1 mouse cellular context compared by ENCODE assay signal in genomic region chr3:58518962-58519361, GRCm38 (mm10).
TF ChIP-seq lines count a peak whose summit lies in the region.

No protein-coding gene starts in this region.

TF ChIP-seq in CH12.LX, 34 proteins besides CTCF, POLR2A, EP300 and RAD21 (continued from another document):
- TF ChIP-seq SMC3 (IDR thresholded peaks at IDR 0.05; ENCODE audit: low read depth, low read length) (no peak), BHLHE40 (IDR thresholded peaks at IDR 0.05; ENCODE audit: low read depth, low read length) (peak; percentile 28; the same call in 1 of the 2 replicates), HCFC1 (IDR thresholded peaks at IDR 0.05; ENCODE audit: low read depth, low read length) (no peak), JUN (IDR thresholded peaks at IDR 0.05; ENCODE audit: insufficient read depth, low read depth, low read length) (no peak), TCF12 (IDR thresholded peaks at IDR 0.05; ENCODE audit: low read depth, low read length) (no peak), UBTF (IDR thresholded peaks at IDR 0.05; ENCODE audit: low read depth, low read length) (no peak), ZC3H11A (IDR thresholded peaks at IDR 0.05; ENCODE audit: low read depth, low read length) (no peak), MXI1 (IDR thresholded peaks at IDR 0.05; ENCODE audit: low read depth, low read length) (peak; percentile 48; the same call in 1 of the 2 replicates), CHD2 (IDR thresholded peaks at IDR 0.05; ENCODE audit: low read length) (peak; percentile 26; the same call in 1 of the 2 replicates), POLR2AphosphoS2 (IDR thresholded peaks at IDR 0.05; ENCODE audit: low read depth, low read length) (peak; percentile 19), NRF1 (IDR thresholded peaks at IDR 0.05; ENCODE audit: low read depth, low read length) (no peak), ETS1 (conservative IDR thresholded peaks at IDR 0.05; ENCODE audit: low read depth, low read length) (0 out of 2 replicates have a peak, but pooled peaks have one; percentile 14), USF2 (conservative IDR thresholded peaks at IDR 0.05; ENCODE audit: low read depth, low read length) (no peak), NELFE (IDR thresholded peaks at IDR 0.05; ENCODE audit: low read depth, low read length) (no peak), SIN3A (IDR thresholded peaks at IDR 0.05; ENCODE audit: low read length) (peak; percentile 35; the same call in 1 of the 2 replicates), RCOR1 (conservative IDR thresholded peaks at IDR 0.05; ENCODE audit: low read depth, low read length) (no peak), ZKSCAN1 (IDR thresholded peaks at IDR 0.05; ENCODE audit: borderline replicate concordance, low read depth, low read length) (no peak), ZMIZ1 (IDR thresholded peaks at IDR 0.05; ENCODE audit: low read depth, low read length) (no peak), MAX (IDR thresholded peaks at IDR 0.05; ENCODE audit: low read length) (peak; percentile 31; the same call in 1 of the 2 replicates), E2F4 (IDR thresholded peaks at IDR 0.05; ENCODE audit: insufficient replicate concordance, low read depth, low read length) (no peak)
